ENCODE assay signal across 8 mouse cellular contexts in the genomic region with DNA sequence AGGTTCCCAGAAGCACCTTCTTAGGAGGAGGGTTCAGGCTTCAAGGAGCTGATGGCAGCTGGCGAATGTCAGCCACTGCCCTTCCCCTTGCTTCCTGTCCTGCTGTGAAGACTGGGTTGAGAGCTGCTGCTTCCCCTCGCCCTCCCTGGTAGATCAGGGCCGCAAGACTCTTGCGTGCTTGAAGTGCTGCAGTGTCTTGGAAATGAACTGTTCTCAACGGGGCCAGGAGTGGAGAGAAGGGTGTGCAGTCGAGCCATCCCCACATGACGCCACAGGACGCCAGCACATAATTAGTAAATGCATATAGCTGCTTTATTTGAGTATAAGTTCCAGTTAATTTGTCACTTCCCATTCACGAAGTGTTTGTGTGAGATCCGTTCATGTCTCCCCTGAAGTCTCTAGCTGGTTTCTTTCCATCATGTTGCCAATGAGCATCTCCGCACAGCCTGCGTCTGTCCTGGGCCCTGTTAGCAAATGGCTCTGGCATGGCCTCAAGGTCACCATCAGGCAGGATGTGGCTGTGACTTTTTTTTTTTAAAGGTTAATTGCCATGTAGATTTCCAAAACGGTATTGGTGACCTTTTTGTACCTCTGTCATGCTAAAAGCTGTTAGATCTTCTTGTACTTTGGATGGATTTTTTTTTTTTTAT. TPM values are rescaled to one million over a fixed set of nuclear protein-coding genes. Genes with fewer than 3 reads are reported as not detected.
DNase-seq lines count a peak whose midpoint lies in the region; ATAC-seq lines count a peak whose summit lies in the region.

No protein-coding gene starts in this region.

- H3K9ac ChIP-seq in midbrain, embryonic 11.5 days (ENCODE audit: low read length) = no peak overlapping the region
- H3K9ac ChIP-seq in kidney, embryonic 15.5 days = no peak overlapping the region
- no peak overlapping the region for H3K9ac ChIP-seq in forebrain, embryonic 16.5 days (replicated peaks; ENCODE audit: low read depth, low read length)

- H3K27ac ChIP-seq in midbrain, embryonic 11.5 days (ENCODE audit: low read depth, low read length) = no peak overlapping the region
- H3K27ac ChIP-seq in midbrain, embryonic 10.5 days (replicated peaks) = no peak overlapping the region
- H3K27ac ChIP-seq in kidney, embryonic 15.5 days = peak overlapping the region; percentile 71
- no peak overlapping the region for H3K27ac ChIP-seq in forebrain, embryonic 16.5 days (ENCODE audit: low read length)

- peak; percentile 86 for DNase-seq in midbrain, embryonic 11.5 days (ENCODE audit: low spot score, missing footprints)
- DNase-seq in midbrain, embryonic 10.5 days (ENCODE audit: low spot score) = no peak
- DNase-seq in cerebellum, postnatal 36 days = peak; percentile 37 to 43
- DNase-seq in spleen, adult 18-20 months = no peak
- no peak for DNase-seq in ovary, postnatal 36 days (ENCODE audit: low spot score)

- no peaks in the 10 kb centered on the region for H3K27me3 ChIP-seq in midbrain, embryonic 11.5 days (ENCODE audit: control insufficient read depth, insufficient read depth, low read length)
- H3K27me3 ChIP-seq in midbrain, embryonic 10.5 days (ENCODE audit: low read depth, poor library complexity, severe bottlenecking) = no peaks in the 10 kb centered on the region
- H3K27me3 ChIP-seq in kidney, embryonic 15.5 days = no peaks in the 10 kb centered on the region
- H3K27me3 ChIP-seq in forebrain, embryonic 16.5 days (replicated peaks; ENCODE audit: control insufficient read depth, insufficient read depth, low read length) = no peaks in the 10 kb centered on the region

- H3K4me3 ChIP-seq in midbrain, embryonic 11.5 days (ENCODE audit: low read depth, low read length) = no peak overlapping the region
- no peak overlapping the region for H3K4me3 ChIP-seq in midbrain, embryonic 10.5 days
- no peak overlapping the region for H3K4me3 ChIP-seq in kidney, embryonic 15.5 days (replicated peaks)
- no peak overlapping the region for H3K4me3 ChIP-seq in forebrain, embryonic 16.5 days (replicated peaks; ENCODE audit: low read length)

- no peaks in the 10 kb centered on the region for H3K9me3 ChIP-seq in midbrain, embryonic 11.5 days (ENCODE audit: control insufficient read depth, low read length)
- H3K9me3 ChIP-seq in midbrain, embryonic 10.5 days (replicated peaks) = no peaks in the 10 kb centered on the region
- H3K9me3 ChIP-seq in kidney, embryonic 15.5 days (replicated peaks) = no peaks in the 10 kb centered on the region
- no peaks in the 10 kb centered on the region for H3K9me3 ChIP-seq in forebrain, embryonic 16.5 days (ENCODE audit: control insufficient read depth, low read length)

- H3K36me3 ChIP-seq in midbrain, embryonic 11.5 days (ENCODE audit: control insufficient read depth, insufficient read depth, low read length) = no peaks in the 10 kb centered on the region
- no peaks in the 10 kb centered on the region for H3K36me3 ChIP-seq in midbrain, embryonic 10.5 days
- no peaks in the 10 kb centered on the region for H3K36me3 ChIP-seq in kidney, embryonic 15.5 days
- no peaks in the 10 kb centered on the region for H3K36me3 ChIP-seq in forebrain, embryonic 16.5 days (ENCODE audit: control insufficient read depth, insufficient read depth)

- peaks cover 20% of the 10 kb centered on the region; the same call in 1 of the 2 replicates for H3K4me1 ChIP-seq in midbrain, embryonic 11.5 days (ENCODE audit: control insufficient read depth, insufficient read depth, low read length)
- H3K4me1 ChIP-seq in midbrain, embryonic 10.5 days = peaks cover 41% of the 10 kb centered on the region
- peaks cover 51% of the 10 kb centered on the region for H3K4me1 ChIP-seq in kidney, embryonic 15.5 days
- H3K4me1 ChIP-seq in forebrain, embryonic 16.5 days (replicated peaks; ENCODE audit: control insufficient read depth, insufficient read depth, low read length) = peaks cover 12% of the 10 kb centered on the region

- H3K4me2 ChIP-seq in midbrain, embryonic 11.5 days = no peak overlapping the region
- H3K4me2 ChIP-seq in kidney, embryonic 15.5 days = peak overlapping the region; percentile 32; the same call in 1 of the 2 replicates
- no peak overlapping the region for H3K4me2 ChIP-seq in forebrain, embryonic 16.5 days (ENCODE audit: low read length)

- WGBS in midbrain, embryonic 11.5 days = 41% methylated on average over 13 of the region's 13 CpGs
- WGBS in midbrain, embryonic 10.5 days = 34% methylated on average over 13 of the region's 13 CpGs
- 20% methylated on average over 13 of the region's 13 CpGs for WGBS in kidney, embryonic 15.5 days
- 31% methylated on average over 13 of the region's 13 CpGs for WGBS in forebrain, embryonic 16.5 days

- 0 out of 2 replicates have a peak, but pooled peaks have one; percentile 26 for ATAC-seq in midbrain, embryonic 11.5 days (ENCODE audit: low FRiP score)
- peak; percentile 15; the same call in 1 of the 2 replicates for ATAC-seq in kidney, embryonic 15.5 days (replicated peaks; ENCODE audit: low FRiP score)
- ATAC-seq in megakaryocyte-erythroid progenitor cell, adult 5-6 weeks (replicated peaks; ENCODE audit: low FRiP score, low TSS enrichment, poor library complexity, severe bottlenecking) = peak; percentile 47; the same call in 1 of the 2 replicates
- ATAC-seq in forebrain, embryonic 16.5 days = no peak

RNA-seq across cellular contexts. Expression of a gene that starts 9.1 kb away (rescaled TPM):
- polyA plus RNA-seq in midbrain, embryonic 11.5 days (2014; fragmentation: Nextera tagmentation; extraction: Ambion mirVana) = 18.3 and 23.3 TPM in 2 replicates
- polyA plus RNA-seq in midbrain, embryonic 10.5 days (2016; fragmentation: Nextera tagmentation; extraction: Ambion mirVana) = 17.3 and 19.1 TPM in 2 replicates
- polyA plus RNA-seq in kidney, embryonic 15.5 days (2015; fragmentation: Nextera tagmentation; extraction: Ambion mirVana) = 16.4 and 17.4 TPM in 2 replicates
- 0.85 and 2.0 TPM in 2 replicates for total RNA-seq in megakaryocyte-erythroid progenitor cell, adult 5-6 weeks (2014; fragmentation: Nextera tagmentation)
- total RNA-seq in megakaryocyte-erythroid progenitor cell, adult 5-6 weeks (2017) = 1.1 and 2.5 TPM in 2 replicates
- 21.1 and 28.3 TPM in 2 replicates for polyA plus RNA-seq in forebrain, embryonic 16.5 days (2015; fragmentation: Nextera tagmentation; extraction: Ambion mirVana)

Comparison
In these comparisons a context has a peak if more than half of its experiments do, and no peak if none do; other contexts are left out.
1. DNase-seq: peak in midbrain, embryonic 11.5 days (single experiment) and cerebellum, postnatal 36 days (2 of 2); none in midbrain, embryonic 10.5 days (single experiment), spleen, adult 18-20 months (0 of 2) and ovary, postnatal 36 days (single experiment).